Mouse (Mus musculus) midbrain, embryonic 13.5 days (tissue): ENCODE results near the gene Selenom. TPM values are rescaled to one million over a fixed set of nuclear protein-coding genes. Genes with fewer than 3 reads are reported as not detected.

ENCODE experiments used
- ATAC-seq: fragments of 200-750 bp; cut with Nextera tagmentation; 2 replicates; pipeline ENCODE4 v1.8.0; 2017; ENCODE audit warnings: mild to moderate bottlenecking, moderate TSS enrichment, moderate library complexity
- H3K27ac ChIP-seq: fragments of 300-500 bp; sonication (generic); 2 replicates; pipeline ENCODE4 v1.5.1; 2015; ENCODE audit warnings: inconsistent platforms, mild to moderate bottlenecking, moderate library complexity
- H3K27me3 ChIP-seq: fragments of 300-500 bp; sonication (generic); 2 replicates; pipeline ENCODE4 v1.6.1; 2015; ENCODE audit warnings: mild to moderate bottlenecking, inconsistent platforms
- H3K36me3 ChIP-seq: fragments of 300-500 bp; sonication (generic); 2 replicates; pipeline ENCODE4 v1.6.1; 2015; ENCODE audit warnings: mild to moderate bottlenecking, inconsistent platforms
- H3K4me1 ChIP-seq: fragments of 300-500 bp; sonication (generic); replicated peaks from 2 replicates; pipeline ENCODE4 v1.6.1; 2015; ENCODE audit warnings: inconsistent platforms
- H3K4me2 ChIP-seq: fragments of 300-500 bp; sonication (generic); replicated peaks from 2 replicates; pipeline ENCODE4 v1.6.1; 2015; ENCODE audit warnings: moderate library complexity, mild to moderate bottlenecking, inconsistent platforms
- H3K4me3 ChIP-seq: fragments of 300-500 bp; sonication (generic); replicated peaks from 2 replicates; pipeline ENCODE4 v1.5.1; 2015; ENCODE audit warnings: mild to moderate bottlenecking, inconsistent platforms
- H3K9ac ChIP-seq: fragments of 300-500 bp; sonication (generic); replicated peaks from 2 replicates; pipeline ENCODE4 v1.6.1; 2015; ENCODE audit warnings: mild to moderate bottlenecking, inconsistent platforms
- H3K9me3 ChIP-seq: fragments of 300-500 bp; sonication (generic); 2 replicates; pipeline ENCODE4 v1.6.1; 2016; ENCODE audit warnings: mild to moderate bottlenecking, inconsistent platforms
- WGBS: fragments of 180-500 bp; shearing (Covaris S2); methylation state at CpG from one replicate; pipeline ENCODE4 v1.1.7; 2015; 5-methylcytosine and 5-hydroxymethylcytosine counted together
- polyA plus RNA-seq: library from polyadenylated mRNA; unstranded; fragments of >200 nt; fragmentation: Nextera tagmentation; extraction: Ambion mirVana; gene quantifications from 2 replicates; pipeline ENCODE4 v1.2.1, GENCODE M21; 2015

The Selenom gene
- polyA plus RNA-seq, 1 experiment from 2014 or later, result 32.0 TPM

DNA sequence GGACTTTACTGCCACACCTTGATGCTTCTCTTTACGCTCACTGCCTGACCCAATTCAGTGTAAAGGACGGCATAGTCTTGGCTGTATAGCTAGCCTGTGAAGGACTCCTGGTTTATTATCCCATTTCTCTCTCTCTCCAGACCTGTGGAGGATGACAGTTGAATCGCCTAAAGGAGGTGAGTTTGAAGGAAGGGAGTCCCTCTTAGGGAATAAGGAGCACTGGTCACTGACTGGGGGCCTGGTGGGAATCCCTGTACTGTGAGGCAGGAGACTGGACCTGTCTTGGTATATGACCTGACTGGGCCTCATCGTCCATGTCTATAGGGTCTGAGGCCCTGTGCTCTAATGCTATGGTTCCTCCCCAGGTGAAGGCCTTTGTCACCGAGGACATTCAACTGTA is 1.6 kb downstream of the Selenom start:
- H3K4me3 ChIP-seq, result no peak overlapping the region

DNA sequence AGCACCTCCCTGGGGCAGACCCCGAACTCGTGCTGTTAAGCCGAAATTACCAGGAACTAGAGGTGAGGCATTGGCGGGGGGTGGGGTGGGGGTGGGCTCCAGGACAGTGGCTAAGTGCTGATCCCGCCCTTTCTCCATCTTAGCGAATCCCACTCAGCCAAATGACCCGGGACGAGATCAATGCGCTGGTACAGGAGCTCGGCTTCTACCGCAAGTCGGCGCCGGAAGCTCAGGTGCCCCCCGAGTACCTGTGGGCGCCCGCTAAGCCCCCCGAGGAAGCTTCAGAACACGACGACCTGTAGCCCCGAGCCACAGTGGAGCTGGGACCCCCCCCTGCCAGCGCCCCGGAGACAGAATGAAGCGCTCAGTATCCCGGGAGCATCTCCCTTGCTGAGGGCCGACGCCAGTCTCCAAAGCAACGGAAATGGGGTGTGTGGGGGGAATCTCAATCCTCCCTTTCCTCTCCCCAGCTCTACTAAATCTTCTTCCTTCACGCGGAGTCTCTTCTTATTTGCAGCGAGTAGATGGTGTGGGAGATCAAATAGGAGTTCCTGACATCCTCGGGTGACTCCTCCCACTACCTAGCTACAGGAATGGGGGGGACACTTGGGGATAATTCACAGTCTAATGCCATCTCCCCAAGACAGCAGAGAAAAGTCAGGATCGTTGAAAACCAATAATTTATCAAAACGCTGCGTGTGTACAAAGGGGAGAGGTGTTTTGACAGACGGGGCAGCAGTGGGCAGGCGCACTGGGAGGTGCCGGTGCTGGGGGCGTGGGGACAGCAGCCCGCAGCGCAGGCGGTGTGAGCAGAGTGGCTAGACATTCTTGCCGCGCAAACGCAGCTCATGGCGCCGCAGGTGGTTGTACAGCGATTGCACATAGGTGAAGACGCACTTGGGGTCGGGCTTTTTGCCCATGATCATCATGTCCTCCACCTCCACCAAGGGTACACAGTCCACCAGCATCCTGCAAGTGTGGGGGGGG is 2.7 kb downstream of the Selenom start:
- H3K36me3 ChIP-seq, result peaks cover 3% of the 10 kb centered on the region; the same call in 1 of the 2 replicates

More for the DNA sequence above, 1.6 kb downstream of the Selenom start:
- Histone ChIP-seq H3K4me2 (no peak overlapping the region), H3K9me3 (no peaks in the 10 kb centered on the region), H3K36me3 (no peaks in the 10 kb centered on the region), H3K4me1 (peaks cover 33% of the 10 kb centered on the region), H3K27me3 (peaks cover 39% of the 10 kb centered on the region), H3K9ac (no peak overlapping the region), H3K27ac (no peak overlapping the region)
- 84% methylated on average over 5 of the region's 5 CpGs for WGBS
- ATAC-seq, result no peak

DNA sequence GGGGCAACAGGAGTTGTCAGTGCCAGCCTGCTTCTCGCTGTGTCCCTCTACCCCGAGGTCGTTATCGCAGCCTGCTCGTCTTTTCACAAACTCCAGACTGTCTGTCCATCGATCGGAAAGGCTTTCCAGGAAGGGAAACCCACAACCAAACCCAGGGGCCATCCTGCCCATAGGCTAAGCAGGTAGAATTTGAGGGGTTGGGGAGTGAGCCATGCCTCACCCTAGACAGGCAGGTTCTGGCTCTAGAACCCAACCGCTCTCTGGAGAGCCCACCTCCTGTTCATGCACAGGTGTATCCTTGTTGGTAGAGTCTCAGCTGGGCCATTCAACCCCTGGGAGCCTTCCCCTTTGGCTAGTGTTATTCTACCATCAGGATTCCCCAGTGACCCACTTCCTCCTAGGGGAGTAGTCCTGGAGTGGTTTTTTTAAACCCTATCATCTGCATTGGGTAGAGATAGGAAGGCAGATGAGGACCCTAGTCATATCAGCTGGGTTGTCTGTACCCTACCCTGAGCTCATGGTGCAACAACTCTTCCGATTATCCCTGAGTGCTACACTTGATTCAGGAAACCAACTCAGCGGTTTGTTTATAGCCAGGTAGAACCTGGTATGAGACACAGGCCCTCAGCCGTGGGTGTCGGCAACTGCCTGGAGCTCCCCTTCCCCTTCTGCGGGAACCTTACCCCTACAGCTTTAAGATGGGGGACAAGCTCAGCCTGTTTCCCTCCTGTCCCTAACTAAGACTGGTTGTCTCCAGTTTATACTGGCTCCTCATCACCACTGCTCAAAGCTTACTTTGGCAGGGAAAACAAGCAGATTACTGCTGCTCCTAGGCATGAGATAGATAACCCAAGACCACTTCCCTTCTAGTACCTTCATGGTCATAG is 3.6 kb downstream of the Selenom start:
- Histone ChIP-seq H3K36me3 (peaks cover 9% of the 10 kb centered on the region), H3K4me3 (peak overlapping the region; percentile 44), H3K9me3 (no peaks in the 10 kb centered on the region), H3K4me1 (peaks cover 33% of the 10 kb centered on the region), H3K4me2 (peak overlapping the region; percentile 80), H3K27me3 (peaks cover 39% of the 10 kb centered on the region), H3K9ac (0 out of 2 replicates have a peak overlapping the region, but pooled peaks have one; percentile 63), H3K27ac (no peak overlapping the region)
- WGBS, result 58% methylated on average over 13 of the region's 13 CpGs
- no peak for ATAC-seq

More for the DNA sequence above, 2.7 kb downstream of the Selenom start:
- peak; percentile 41 for ATAC-seq
- peaks cover 33% of the 10 kb centered on the region for H3K4me1 ChIP-seq
- no peaks in the 10 kb centered on the region for H3K9me3 ChIP-seq
- H3K4me2 ChIP-seq, result peak overlapping the region; percentile 80
- 2% methylated on average over 50 of the region's 50 CpGs for WGBS
- peaks cover 39% of the 10 kb centered on the region for H3K27me3 ChIP-seq
- no peak overlapping the region for H3K27ac ChIP-seq
- peak overlapping the region; percentile 44 for H3K4me3 ChIP-seq
- peak overlapping the region; percentile 63 for H3K9ac ChIP-seq

DNA sequence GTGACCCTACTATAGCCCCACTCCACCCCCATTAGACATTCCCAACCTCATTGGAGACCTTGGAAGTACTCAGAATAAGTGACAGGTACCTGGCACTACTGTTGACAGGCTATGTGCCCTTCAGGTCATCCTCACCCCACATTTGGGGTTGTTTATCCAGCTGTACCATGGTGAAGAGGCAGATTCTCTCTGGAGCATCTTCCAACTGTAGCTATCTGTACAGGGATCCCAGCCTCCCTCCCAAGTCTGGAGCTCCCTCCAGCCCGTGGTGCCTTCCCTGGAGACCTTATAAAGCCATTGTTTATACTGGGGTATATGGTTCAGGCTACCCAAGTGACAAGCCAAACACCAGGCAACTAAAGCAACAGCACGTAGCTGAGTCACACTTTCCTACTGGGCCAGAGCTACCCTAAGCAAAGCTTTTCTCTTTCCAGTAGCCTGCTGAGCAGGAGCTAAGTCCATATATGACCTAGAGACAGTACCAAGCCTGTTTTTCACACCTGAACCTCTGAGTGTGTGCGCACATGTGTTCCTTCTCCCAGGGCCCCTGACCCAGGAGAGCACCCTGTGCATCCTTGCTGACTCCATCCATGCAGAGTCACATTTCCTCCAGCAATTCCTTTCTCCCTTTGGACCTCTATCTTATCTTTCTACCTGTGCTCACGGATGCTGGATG is 4.7 kb downstream of the Selenom start:
- Histone ChIP-seq H3K27me3 (peaks cover 39% of the 10 kb centered on the region), H3K27ac (no peak overlapping the region), H3K4me1 (peaks cover 29% of the 10 kb centered on the region), H3K4me3 (no peak overlapping the region), H3K36me3 (peaks cover 9% of the 10 kb centered on the region), H3K9me3 (no peaks in the 10 kb centered on the region), H3K4me2 (no peak overlapping the region), H3K9ac (no peak overlapping the region)
- ATAC-seq, result no peak
- 79% methylated on average over 4 of the region's 4 CpGs for WGBS

DNA sequence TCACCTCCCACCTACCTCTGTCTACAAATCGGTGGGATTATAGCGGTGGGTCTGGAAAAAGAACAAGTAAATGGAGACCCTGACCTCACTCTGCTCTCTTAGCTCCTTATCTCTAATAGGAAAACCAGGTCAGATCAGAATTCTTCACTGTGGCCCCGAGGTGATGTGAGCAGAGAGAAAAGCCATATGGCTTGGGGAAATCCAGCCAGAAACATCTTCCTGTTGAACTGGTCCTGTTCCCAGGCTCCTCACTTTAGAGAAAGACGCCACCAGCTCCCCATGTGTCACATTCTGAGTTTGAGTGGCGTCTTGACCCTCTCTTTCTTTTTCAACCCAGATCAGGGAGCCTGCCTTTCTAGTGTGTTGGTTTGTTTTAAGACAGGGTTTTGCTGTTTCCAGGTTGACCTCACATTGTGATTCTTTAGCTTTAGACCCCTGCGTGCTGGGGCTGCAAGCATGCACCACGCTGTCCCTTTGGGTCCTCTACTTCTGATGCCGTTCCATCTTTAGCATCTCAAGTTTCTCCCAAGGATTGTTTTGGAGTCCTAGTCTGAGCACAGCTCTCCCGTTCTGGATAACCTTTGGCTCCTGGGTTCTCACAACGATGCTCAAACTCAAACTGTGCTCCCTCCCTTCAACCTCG is 5.4 kb downstream of the Selenom start:
- 83% methylated on average over 11 of the region's 11 CpGs for WGBS
- Histone ChIP-seq H3K27me3 (peaks cover 37% of the 10 kb centered on the region), H3K9me3 (no peaks in the 10 kb centered on the region), H3K36me3 (peaks cover 9% of the 10 kb centered on the region), H3K9ac (no peak overlapping the region), H3K27ac (no peak overlapping the region), H3K4me1 (peaks cover 23% of the 10 kb centered on the region), H3K4me3 (no peak overlapping the region), H3K4me2 (no peak overlapping the region)
- ATAC-seq, result no peak

DNA sequence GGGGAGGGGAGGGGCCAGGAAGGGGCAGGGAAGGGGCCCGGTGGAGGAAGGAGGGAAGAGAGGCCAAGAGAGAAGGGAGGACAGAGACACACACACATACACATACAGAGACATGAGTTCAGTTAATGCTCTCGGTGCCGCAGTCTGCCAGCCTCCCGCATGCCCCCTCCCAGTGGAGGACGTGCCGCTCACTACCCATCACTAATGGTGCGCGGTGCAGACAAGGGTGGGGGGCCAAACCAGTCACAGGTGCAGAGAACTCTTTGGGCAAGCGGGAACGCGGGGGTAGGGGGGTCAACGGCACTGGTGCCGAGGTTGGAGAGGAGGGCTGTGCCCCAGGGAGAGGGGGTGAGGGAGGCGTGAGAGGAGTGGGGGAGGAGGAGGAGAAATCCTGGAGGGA is 6.4 kb downstream of the Selenom start:
- Histone ChIP-seq H3K4me1 (peaks cover 15% of the 10 kb centered on the region), H3K9ac (no peak overlapping the region), H3K9me3 (no peaks in the 10 kb centered on the region), H3K4me2 (no peak overlapping the region), H3K27ac (no peak overlapping the region), H3K36me3 (peaks cover 17% of the 10 kb centered on the region), H3K27me3 (peaks cover 27% of the 10 kb centered on the region), H3K4me3 (no peak overlapping the region)
- WGBS, result 78% methylated on average over 14 of the region's 14 CpGs
- no peak for ATAC-seq

DNA sequence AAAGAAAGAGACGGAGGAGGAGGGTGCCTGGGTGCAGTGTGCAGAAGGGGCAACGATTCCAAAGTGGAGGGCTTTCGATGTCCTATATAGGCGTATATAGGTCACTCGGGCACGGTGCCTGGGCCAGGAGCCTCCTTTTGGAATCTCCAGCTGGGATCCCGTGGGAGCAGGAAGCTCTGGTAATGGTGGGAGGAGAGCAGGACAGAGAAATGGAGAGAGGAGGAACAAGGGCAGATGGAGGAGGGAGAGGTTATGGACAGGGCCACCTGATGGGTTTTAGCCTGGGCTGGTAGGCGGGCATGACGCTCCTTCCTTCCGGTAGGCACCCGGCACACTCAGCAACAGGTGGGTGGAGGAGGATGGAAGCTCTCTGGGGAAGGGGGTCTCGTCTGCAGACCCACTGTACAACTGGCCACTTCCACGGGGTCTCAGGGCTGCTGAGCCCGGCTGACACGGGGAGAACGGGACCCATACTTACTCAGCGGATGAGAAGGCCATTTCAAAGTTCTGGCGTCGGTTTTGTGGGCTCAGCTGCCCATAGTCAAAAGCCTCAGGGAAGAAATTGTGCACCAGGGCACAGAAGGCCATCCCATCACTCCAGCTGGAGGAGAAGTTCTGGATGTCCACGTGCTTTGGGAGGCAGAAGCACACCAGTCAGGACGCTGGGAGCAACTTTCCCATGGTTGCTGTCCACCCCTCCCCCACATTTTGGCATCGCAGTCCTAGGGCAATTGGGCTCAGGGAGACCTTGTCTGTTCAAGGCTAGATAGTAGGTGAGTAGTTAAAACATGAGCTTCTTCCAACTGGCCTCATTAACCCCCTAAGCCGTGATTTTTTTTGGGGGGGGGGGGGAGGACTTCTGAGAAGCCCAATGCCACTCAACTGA is 7.1 kb downstream of the Selenom start:
- Histone ChIP-seq H3K27ac (no peak overlapping the region), H3K9me3 (no peaks in the 10 kb centered on the region), H3K9ac (no peak overlapping the region), H3K4me2 (no peak overlapping the region), H3K27me3 (peaks cover 21% of the 10 kb centered on the region), H3K4me1 (peaks cover 14% of the 10 kb centered on the region), H3K36me3 (peaks cover 19% of the 10 kb centered on the region), H3K4me3 (no peak overlapping the region)
- WGBS, result 89% methylated on average over 23 of the region's 23 CpGs
- no peak for ATAC-seq

DNA sequence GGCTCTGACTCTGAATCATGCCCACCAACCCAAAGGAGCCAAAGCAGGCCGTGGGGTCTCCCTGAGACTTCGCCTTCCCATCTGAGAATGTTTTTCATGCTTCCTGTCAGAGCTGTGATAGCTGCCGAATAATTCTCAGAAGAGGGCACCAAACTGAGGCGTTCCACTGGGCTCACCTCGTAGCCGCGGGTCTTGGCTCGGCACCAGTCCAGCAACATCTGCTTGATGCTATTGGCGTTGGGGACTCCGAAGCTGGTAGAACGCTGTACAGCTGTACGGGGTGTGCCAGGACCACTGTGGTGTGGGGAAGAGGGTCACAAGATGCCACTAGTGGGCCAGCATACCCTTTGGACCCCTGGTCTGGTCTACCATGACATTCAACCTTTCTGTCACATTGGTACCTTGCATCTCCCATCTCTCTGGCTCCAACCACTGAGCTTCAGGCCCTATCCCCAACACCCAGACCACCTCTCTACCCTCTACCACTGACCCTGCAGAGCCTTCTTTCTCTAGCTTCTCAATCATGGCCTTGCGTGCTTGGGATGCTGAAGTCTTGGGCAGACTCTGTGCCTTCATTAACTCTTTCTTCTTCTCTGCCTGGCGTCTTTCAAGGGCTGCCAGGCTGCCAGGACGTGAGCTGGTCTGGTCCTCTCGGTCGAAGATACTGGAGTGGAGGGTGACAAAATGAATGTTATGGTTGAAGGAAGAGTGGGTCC is 8.0 kb downstream of the Selenom start:
- H3K4me1 ChIP-seq, result peaks cover 5% of the 10 kb centered on the region
- H3K9ac ChIP-seq, result no peak overlapping the region
- H3K4me2 ChIP-seq, result no peak overlapping the region
- H3K27ac ChIP-seq, result no peak overlapping the region
- H3K9me3 ChIP-seq, result no peaks in the 10 kb centered on the region
- 94% methylated on average over 17 of the region's 17 CpGs for WGBS
- no peak for ATAC-seq
- H3K27me3 ChIP-seq, result peaks cover 14% of the 10 kb centered on the region
- H3K4me3 ChIP-seq, result no peak overlapping the region
- peaks cover 19% of the 10 kb centered on the region for H3K36me3 ChIP-seq

DNA sequence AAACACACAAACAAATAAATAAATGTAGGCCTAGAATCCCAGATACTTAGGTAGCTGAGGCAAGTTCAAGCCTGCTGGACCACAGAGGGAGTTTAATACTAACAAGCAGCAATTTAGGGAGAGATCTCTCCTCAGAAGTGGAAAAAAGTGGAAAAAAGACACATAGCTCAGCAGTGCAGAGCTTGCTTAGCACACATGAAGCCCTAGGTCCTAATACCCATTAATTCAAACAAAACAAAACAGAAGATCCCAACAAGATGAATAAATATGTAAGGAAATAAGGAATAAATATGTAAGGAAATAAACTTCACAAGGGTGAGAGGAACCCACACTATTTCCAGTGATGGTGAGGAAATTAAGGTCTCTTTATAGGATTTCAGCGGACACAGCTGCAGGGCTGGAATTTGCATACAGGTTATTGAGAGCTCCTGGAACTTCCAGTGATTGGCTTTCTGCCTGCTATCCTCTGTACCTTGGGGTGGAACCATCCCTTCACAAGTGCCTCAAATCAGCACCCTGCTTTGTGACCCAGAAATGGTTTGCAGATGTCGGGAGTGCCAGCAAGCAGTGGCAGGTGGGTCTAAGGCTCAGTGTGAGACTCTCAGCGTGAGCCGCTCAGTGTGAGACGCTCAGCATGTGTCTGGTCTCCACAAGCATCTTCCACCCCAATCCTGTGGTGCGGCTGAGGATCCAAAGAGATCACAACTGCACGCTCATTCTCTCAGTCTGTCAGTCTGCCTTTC is 9.5 kb downstream of the Selenom start:
- Histone ChIP-seq H3K4me1 (no peaks in the 10 kb centered on the region), H3K4me2 (no peak overlapping the region), H3K4me3 (no peak overlapping the region), H3K9me3 (no peaks in the 10 kb centered on the region), H3K27ac (no peak overlapping the region), H3K27me3 (no peaks in the 10 kb centered on the region), H3K36me3 (peaks cover 19% of the 10 kb centered on the region), H3K9ac (no peak overlapping the region)
- no peak for ATAC-seq
- WGBS, result 86% methylated on average over 7 of the region's 7 CpGs

DNA sequence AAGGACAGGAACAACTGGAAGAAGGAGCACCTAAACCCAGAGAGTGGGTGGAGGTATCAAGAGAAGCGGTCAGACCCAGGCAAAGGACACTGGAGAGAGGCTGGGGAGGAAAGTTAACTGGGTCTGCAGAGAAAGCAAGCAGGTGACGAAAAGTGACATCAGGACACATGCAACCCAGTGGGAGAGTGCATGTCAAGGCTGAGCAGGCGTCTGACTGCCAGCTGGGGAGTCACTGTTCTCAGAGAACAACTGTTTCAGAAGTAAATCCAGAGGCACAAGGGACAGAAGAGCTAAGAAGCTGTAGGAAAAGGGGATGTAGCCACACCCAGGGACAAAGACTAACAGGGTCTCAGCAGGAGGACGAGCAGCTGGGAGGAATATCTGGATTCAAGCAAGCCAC is 11.1 kb downstream of the Selenom start:
- Histone ChIP-seq H3K36me3 (peaks cover 33% of the 10 kb centered on the region), H3K4me2 (no peak overlapping the region), H3K27me3 (no peaks in the 10 kb centered on the region), H3K9ac (no peak overlapping the region), H3K27ac (no peak overlapping the region), H3K4me1 (no peaks in the 10 kb centered on the region), H3K4me3 (no peak overlapping the region), H3K9me3 (no peaks in the 10 kb centered on the region)
- no peak for ATAC-seq
- 82% methylated on average over 4 of the region's 4 CpGs for WGBS
